Mouse (Mus musculus): ENCODE measurements around the gene Prm2. TPM values are rescaled to one million over a fixed set of nuclear protein-coding genes. Genes with fewer than 3 reads are reported as not detected.

The Prm2 gene
- polyA plus RNA-seq, 1 experiment from 2014 or later = not detected

DNA sequence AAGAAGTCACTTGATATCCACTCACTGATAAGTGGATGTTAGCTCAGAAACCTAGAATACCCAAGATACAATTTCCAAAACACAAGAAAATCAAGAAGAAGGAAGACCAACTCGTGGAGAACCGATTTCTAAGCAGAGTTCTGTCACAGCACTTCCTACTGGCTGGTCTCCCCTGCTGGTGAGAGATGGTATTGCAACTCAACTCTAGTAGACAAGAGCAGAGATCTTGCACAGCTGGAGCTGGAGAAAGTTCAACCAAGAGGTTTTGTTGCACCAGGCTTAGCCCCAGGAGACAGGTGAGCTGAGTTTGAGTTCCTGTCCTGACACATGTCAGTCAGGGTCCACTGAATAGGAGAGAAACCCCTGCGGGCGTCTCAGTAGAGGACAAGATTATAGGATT lies 28.8 kb downstream of the Prm2 start:
- H3K36me3 ChIP-seq (replicated peaks) = no peaks in the 10 kb centered on the region

DNA sequence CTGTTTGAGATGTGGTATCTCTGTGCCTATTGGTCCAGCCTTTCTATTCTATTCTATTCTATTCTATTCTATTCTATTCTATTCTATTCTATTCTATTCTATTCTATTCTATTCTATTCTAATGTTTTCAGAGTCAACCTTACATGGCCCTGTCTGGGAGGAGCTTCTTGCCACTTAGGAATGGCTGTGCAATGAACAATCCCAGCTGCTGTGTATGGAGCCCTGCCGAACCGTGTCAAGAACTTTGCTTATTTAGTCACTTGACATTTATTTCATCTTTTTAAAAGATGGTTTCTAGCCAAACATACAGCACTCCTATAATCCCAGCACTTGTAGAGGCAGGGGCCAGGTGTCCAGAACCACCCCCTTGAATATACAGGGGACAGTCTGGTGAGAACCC lies 31.6 kb downstream of the Prm2 start:
- no peak overlapping the region for H3K4me2 ChIP-seq
- no peaks in the 10 kb centered on the region for H3K27me3 ChIP-seq (replicated peaks)
- H3K4me1 ChIP-seq = no peaks in the 10 kb centered on the region
- 58% methylated on average over 2 of the region's 2 CpGs for WGBS
- H3K4me3 ChIP-seq = no peak overlapping the region
- no peak overlapping the region for H3K27ac ChIP-seq
- H3K9ac ChIP-seq = no peak overlapping the region
- no peaks in the 10 kb centered on the region for H3K9me3 ChIP-seq
- H3K36me3 ChIP-seq (replicated peaks) = no peaks in the 10 kb centered on the region
- ATAC-seq (replicated peaks) = no peak

More for the DNA sequence above, 28.8 kb downstream of the Prm2 start:
- Histone ChIP-seq H3K27ac (no peak overlapping the region), H3K9ac (no peak overlapping the region), H3K4me3 (no peak overlapping the region), H3K9me3 (no peaks in the 10 kb centered on the region), H3K27me3 (replicated peaks) (no peaks in the 10 kb centered on the region), H3K4me1 (no peaks in the 10 kb centered on the region), H3K4me2 (no peak overlapping the region)
- 40% methylated on average over 4 of the region's 4 CpGs for WGBS
- ATAC-seq (replicated peaks) = no peak

DNA sequence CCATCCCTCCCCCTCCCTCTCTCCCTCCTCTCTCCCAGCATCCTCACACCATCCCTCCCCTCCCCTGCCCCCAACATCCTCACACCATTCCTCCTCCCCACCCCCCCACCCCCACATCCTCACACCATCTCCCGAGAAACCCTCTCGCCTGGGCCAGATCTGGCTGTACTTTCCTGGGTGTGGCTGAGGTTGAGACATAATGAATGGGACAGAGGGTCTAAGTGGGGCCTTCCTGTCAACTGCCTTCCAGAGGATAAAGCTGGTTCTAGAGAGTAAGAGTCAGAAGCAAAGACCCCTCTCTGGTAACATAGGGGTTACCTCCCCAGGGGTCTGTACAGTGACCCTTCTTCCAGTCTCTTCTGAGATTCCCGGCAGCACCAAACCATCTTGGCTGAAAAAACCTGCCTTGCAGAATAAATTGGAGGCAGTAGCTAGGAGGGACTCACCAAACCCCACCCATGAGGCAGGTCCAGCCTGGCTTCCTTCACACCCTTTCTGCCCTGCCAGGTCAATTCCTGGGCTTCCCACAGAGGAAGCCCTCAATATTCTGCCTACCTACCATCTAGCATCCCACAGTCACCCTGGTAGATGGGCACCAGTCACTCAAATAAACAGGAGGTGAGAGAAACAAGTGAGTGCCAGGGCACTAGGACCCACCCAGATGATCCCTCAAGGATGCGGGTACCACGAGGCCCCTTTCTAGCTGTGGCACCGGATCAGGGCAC lies 32.2 kb downstream of the Prm2 start:
- Histone ChIP-seq H3K27me3 (replicated peaks) (no peaks in the 10 kb centered on the region), H3K27ac (no peak overlapping the region), H3K9ac (no peak overlapping the region), H3K4me3 (no peak overlapping the region), H3K4me2 (no peak overlapping the region), H3K9me3 (no peaks in the 10 kb centered on the region), H3K36me3 (replicated peaks) (no peaks in the 10 kb centered on the region), H3K4me1 (no peaks in the 10 kb centered on the region)
- 68% methylated on average over 6 of the region's 6 CpGs for WGBS
- ATAC-seq (replicated peaks) = no peak

DNA sequence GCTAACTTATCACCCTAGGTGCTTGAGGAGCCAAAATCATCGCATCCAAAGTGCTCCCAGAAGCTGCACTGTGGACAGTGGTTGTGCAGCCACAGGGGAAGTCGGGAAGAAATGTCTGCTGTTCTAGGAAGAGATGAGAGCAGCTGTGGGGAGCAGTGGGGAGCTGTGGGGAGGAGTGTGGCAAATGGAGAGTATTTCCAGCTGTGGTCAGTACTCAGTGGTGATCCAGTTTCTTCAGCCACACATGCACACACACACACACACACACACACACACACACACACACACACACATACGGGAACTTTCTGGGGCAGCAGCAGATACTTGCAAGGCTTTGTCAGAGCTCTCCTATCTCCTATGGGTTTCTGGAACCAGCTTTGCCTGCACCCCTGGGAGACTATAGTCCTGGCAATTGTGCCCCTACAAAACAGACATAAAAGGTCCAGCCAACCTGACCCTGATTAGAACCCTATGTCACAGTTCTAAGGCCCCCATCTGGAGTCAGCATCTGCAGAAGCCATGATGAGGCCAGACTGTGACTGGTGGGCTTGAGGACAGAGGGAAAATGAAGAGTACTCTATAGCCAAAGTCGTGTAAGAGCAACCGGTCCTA lies 33.3 kb downstream of the Prm2 start:
- H3K9ac ChIP-seq = no peak overlapping the region
- no peaks in the 10 kb centered on the region for H3K9me3 ChIP-seq
- no peaks in the 10 kb centered on the region for H3K4me1 ChIP-seq
- no peaks in the 10 kb centered on the region for H3K27me3 ChIP-seq (replicated peaks)
- WGBS = 79% methylated on average over 5 of the region's 5 CpGs
- H3K4me2 ChIP-seq = no peak overlapping the region
- H3K4me3 ChIP-seq = no peak overlapping the region
- no peak overlapping the region for H3K27ac ChIP-seq
- no peak for ATAC-seq (replicated peaks)
- no peaks in the 10 kb centered on the region for H3K36me3 ChIP-seq (replicated peaks)

- WGBS = 75% methylated on average over 8 of the region's 8 CpGs
- Histone ChIP-seq H3K27me3 (replicated peaks) (no peaks in the 10 kb centered on the region), H3K4me2 (no peak overlapping the region), H3K9ac (no peak overlapping the region), H3K4me1 (no peaks in the 10 kb centered on the region), H3K36me3 (replicated peaks) (no peaks in the 10 kb centered on the region), H3K27ac (no peak overlapping the region), H3K4me3 (no peak overlapping the region), H3K9me3 (no peaks in the 10 kb centered on the region)
- no peak for ATAC-seq (replicated peaks)
Measured at GRCm38 (mm10) chr16:10761182-10761581, 34.8 kb downstream of the Prm2 start.

- WGBS = 68% methylated on average over 6 of the region's 6 CpGs
- no peak for ATAC-seq (replicated peaks)
- H3K27me3 ChIP-seq (replicated peaks) = no peaks in the 10 kb centered on the region
Measured at GRCm38 (mm10) chr16:10756168-10756567, 39.8 kb downstream of the Prm2 start.

DNA sequence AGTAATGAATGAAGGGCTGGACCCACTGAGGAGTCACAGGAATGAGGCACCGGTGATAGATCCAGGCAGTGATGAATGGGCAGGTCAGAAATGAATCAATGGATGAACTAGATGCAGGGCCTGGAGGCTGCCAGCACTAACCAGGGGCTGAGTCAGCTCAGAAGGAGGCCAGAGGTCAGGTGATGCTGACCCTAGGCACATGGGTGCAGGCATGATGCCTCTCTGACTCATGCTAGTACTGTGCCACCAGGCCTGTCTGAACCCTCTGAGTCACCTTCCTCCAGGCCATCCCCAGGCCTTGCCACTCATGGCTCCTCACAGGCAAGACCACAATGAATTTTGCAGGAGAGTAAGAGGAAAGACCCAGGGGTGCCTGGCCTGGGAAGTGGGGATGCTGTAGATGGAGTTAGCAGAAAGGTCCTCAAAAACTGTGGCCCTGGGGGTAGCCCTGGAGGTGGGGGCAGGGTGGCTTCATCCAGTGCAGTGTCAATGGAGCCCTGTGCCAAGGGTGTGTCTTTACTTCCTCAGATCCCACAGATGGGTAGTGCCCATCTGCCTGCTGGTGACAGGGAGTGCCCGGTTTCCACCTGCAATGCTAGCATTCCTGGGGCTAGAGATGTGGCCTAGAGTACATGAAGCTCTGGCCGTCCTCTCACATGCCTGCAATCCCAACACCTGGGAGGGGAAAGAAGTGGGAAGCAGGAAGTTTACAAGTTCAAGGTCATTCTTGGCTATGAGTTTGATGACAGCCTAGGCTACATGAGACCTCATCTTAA lies 41.2 kb downstream of the Prm2 start:
- no peak for ATAC-seq (replicated peaks)
- WGBS = 95% methylated on average over 3 of the region's 3 CpGs

More at GRCm38 (mm10) chr16:10756168-10756567, 39.8 kb downstream of the Prm2 start:
- H3K9ac ChIP-seq = no peak overlapping the region
- H3K9me3 ChIP-seq = no peaks in the 10 kb centered on the region
- no peaks in the 10 kb centered on the region for H3K36me3 ChIP-seq (replicated peaks)
- no peak overlapping the region for H3K27ac ChIP-seq
- H3K4me2 ChIP-seq = no peak overlapping the region
- H3K4me3 ChIP-seq = no peak overlapping the region
- no peaks in the 10 kb centered on the region for H3K4me1 ChIP-seq

DNA sequence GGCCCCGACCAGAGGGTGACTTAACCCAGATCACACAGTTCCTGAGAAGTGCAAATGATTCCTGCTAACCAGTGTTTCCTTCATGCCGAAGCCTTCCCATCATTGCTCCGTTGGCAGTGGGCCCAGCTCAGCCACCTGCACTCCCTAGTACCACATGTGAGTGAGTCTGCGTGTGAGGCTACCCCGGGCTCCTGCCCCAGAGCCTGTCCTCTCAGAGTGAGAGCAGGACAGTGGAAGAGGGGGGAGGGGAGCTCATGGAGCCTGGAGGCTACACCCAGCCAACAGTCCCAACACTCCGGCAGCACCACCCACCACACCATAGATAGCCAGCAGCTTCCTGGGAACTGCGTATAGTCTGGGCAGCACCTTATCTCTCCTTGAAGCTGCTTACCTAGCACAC lies 46.1 kb downstream of the Prm2 start:
- H3K27me3 ChIP-seq (replicated peaks) = no peaks in the 10 kb centered on the region
- no peak overlapping the region for H3K27ac ChIP-seq
- H3K4me2 ChIP-seq = no peak overlapping the region
- H3K4me1 ChIP-seq = no peaks in the 10 kb centered on the region
- WGBS = 59% methylated on average over 7 of the region's 7 CpGs
- H3K36me3 ChIP-seq (replicated peaks) = no peaks in the 10 kb centered on the region
- no peaks in the 10 kb centered on the region for H3K9me3 ChIP-seq
- no peak overlapping the region for H3K9ac ChIP-seq
- no peak overlapping the region for H3K4me3 ChIP-seq
- ATAC-seq (replicated peaks) = no peak; the same call in 1 of the 2 replicates

More for the DNA sequence above, 41.2 kb downstream of the Prm2 start:
- Histone ChIP-seq H3K4me2 (no peak overlapping the region), H3K4me1 (no peaks in the 10 kb centered on the region), H3K36me3 (replicated peaks) (no peaks in the 10 kb centered on the region), H3K27me3 (replicated peaks) (no peaks in the 10 kb centered on the region), H3K9ac (no peak overlapping the region), H3K9me3 (no peaks in the 10 kb centered on the region), H3K4me3 (no peak overlapping the region), H3K27ac (no peak overlapping the region)

GRCm38 (mm10) chr16:10749226-10749625 lies 46.7 kb downstream of the Prm2 start:
- ATAC-seq (replicated peaks) = no peak; the same call in 1 of the 2 replicates
- Histone ChIP-seq H3K9ac (no peak overlapping the region), H3K4me1 (no peaks in the 10 kb centered on the region), H3K4me2 (no peak overlapping the region), H3K27ac (no peak overlapping the region), H3K36me3 (replicated peaks) (no peaks in the 10 kb centered on the region), H3K4me3 (no peak overlapping the region), H3K9me3 (no peaks in the 10 kb centered on the region), H3K27me3 (replicated peaks) (no peaks in the 10 kb centered on the region)
- 76% methylated on average over 7 of the region's 7 CpGs for WGBS

Other genes starting within 250 kb of the Prm2 start
- 3.4 and 3.9 TPM in 2 replicates for gene Socs1, start 10.6 kb downstream of the Prm2 start, polyA plus RNA-seq (2015; fragmentation: Nextera tagmentation; extraction: Ambion mirVana)
- not detected in 2 replicates for gene Tnp2, start 7.5 kb downstream of the Prm2 start, polyA plus RNA-seq (2015; fragmentation: Nextera tagmentation; extraction: Ambion mirVana)
- not detected in 2 replicates for gene Prm3, start 5.2 kb downstream of the Prm2 start, polyA plus RNA-seq (2015; fragmentation: Nextera tagmentation; extraction: Ambion mirVana)
- gene Prm1, start 9.7 kb upstream of the Prm2 start, polyA plus RNA-seq (2015; fragmentation: Nextera tagmentation; extraction: Ambion mirVana) = 0.41 and 0.42 TPM in 2 replicates
- gene Gm11172, start 16.8 kb upstream of the Prm2 start, polyA plus RNA-seq (2015; fragmentation: Nextera tagmentation; extraction: Ambion mirVana) = not detected in 2 replicates
- gene Rmi2, start 38.9 kb upstream of the Prm2 start, polyA plus RNA-seq (2015; fragmentation: Nextera tagmentation; extraction: Ambion mirVana) = 0.31 and 0.46 TPM in 2 replicates

All from midbrain, embryonic 15.5 days (tissue).